Mouse (Mus musculus) lung, embryonic 14.5 days (tissue): Measurements from ENCODE around the gene Kcnk5. TPM values are rescaled to one million over a fixed set of nuclear protein-coding genes. Genes with fewer than 3 reads are reported as not detected.

Experiments used
- ATAC-seq: fragments of 200-750 bp; cut with Nextera tagmentation; 2 replicates; pipeline ENCODE4 v1.8.0; 2017; ENCODE audit warnings: mild to moderate bottlenecking, moderate TSS enrichment, moderate library complexity; ENCODE audit not compliant: insufficient read depth
- DNase-seq: peaks from one replicate; pipeline ENCODE4 v3.0.0-alpha.2; 2015
- H3K27ac ChIP-seq: fragments of 300-500 bp; sonication (generic); 2 replicates; pipeline ENCODE4 v1.5.1; 2014; ENCODE audit warnings: low read depth, mild to moderate bottlenecking, moderate library complexity
- H3K27me3 ChIP-seq: fragments of 300-500 bp; sonication (generic); 2 replicates; pipeline ENCODE4 v1.6.1; 2014; ENCODE audit warnings: low read length, control low read depth; ENCODE audit not compliant: insufficient read depth
- H3K36me3 ChIP-seq: fragments of 300-500 bp; sonication (generic); 2 replicates; pipeline ENCODE4 v1.6.1; 2014; ENCODE audit warnings: control low read depth; ENCODE audit not compliant: insufficient read depth
- H3K4me1 ChIP-seq: fragments of 300-500 bp; sonication (generic); 2 replicates; pipeline ENCODE4 v1.6.1; 2014; ENCODE audit warnings: antibody characterized with exemption, control low read depth; ENCODE audit not compliant: insufficient read depth
- H3K4me2 ChIP-seq: fragments of 300-500 bp; sonication (generic); 2 replicates; pipeline ENCODE4 v1.6.1; 2014; ENCODE audit warnings: mild to moderate bottlenecking
- H3K4me3 ChIP-seq: fragments of 300-500 bp; sonication (generic); 2 replicates; pipeline ENCODE4 v1.5.1; 2014; ENCODE audit warnings: low read depth, low read length
- H3K9ac ChIP-seq: fragments of 300-500 bp; sonication (generic); 2 replicates; pipeline ENCODE4 v1.6.1; 2014
- H3K9me3 ChIP-seq: fragments of 300-500 bp; sonication (generic); 2 replicates; pipeline ENCODE4 v1.6.1; 2016; ENCODE audit warnings: low read depth, low read length, control low read depth
- CTCF ChIP-seq: IDR thresholded peaks from 2 replicates; pipeline ENCODE4 v1.5.1; 2016; ENCODE audit warnings: antibody characterized with exemption, low read depth
- WGBS: fragments of 180-500 bp; shearing (Covaris S2); extraction: QIAGEN DNeasy Blood & Tissue Kit; methylation state at CpG from one replicate; pipeline ENCODE4 v1.1.7; 2014; 5-methylcytosine and 5-hydroxymethylcytosine counted together
- polyA plus RNA-seq: library from polyadenylated mRNA; unstranded; fragments of >200 nt; fragmentation: Nextera tagmentation; extraction: Ambion mirVana; gene quantifications from 2 replicates; pipeline ENCODE4 v1.2.1, GENCODE M21; 2014

The Kcnk5 gene
- polyA plus RNA-seq, 1 experiment from 2014 or later = 10.7 TPM

- DNase-seq (no peak), ATAC-seq (no peak)
- no peaks in the 10 kb centered on the region for H3K36me3 ChIP-seq
- H3K4me3 ChIP-seq = no peak overlapping the region
- WGBS = 46% methylated on average over 6 of the region's 6 CpGs
- H3K27me3 ChIP-seq = no peaks in the 10 kb centered on the region
- H3K4me1 ChIP-seq = no peaks in the 10 kb centered on the region
- no peak overlapping the region for H3K9ac ChIP-seq
- no peak overlapping the region for H3K4me2 ChIP-seq
- no peaks in the 10 kb centered on the region for H3K9me3 ChIP-seq
- H3K27ac ChIP-seq = no peak overlapping the region
- no peak for TF ChIP-seq CTCF
Observed at GRCm38 (mm10) chr14:20106271-20106670, 75.3 kb downstream of the Kcnk5 start.

GRCm38 (mm10) chr14:20103207-20103606 is 78.4 kb downstream of the Kcnk5 start:
- 28% methylated on average over 4 of the region's 4 CpGs for WGBS
- Histone ChIP-seq H3K4me2 (no peak overlapping the region), H3K27ac (no peak overlapping the region), H3K4me1 (no peaks in the 10 kb centered on the region), H3K27me3 (no peaks in the 10 kb centered on the region), H3K9me3 (no peaks in the 10 kb centered on the region), H3K4me3 (no peak overlapping the region), H3K9ac (no peak overlapping the region), H3K36me3 (no peaks in the 10 kb centered on the region)
- peak; percentile 55 for DNase-seq
- no peak for TF ChIP-seq CTCF
- no peak for ATAC-seq

- ATAC-seq = peak; percentile 54
- Histone ChIP-seq H3K9me3 (no peaks in the 10 kb centered on the region), H3K4me3 (no peak overlapping the region), H3K9ac (no peak overlapping the region), H3K27ac (no peak overlapping the region), H3K4me1 (no peaks in the 10 kb centered on the region), H3K36me3 (no peaks in the 10 kb centered on the region), H3K27me3 (0 out of 2 replicates have a peak, but pooled peaks cover under 1% of the 10 kb centered on the region), H3K4me2 (no peak overlapping the region)
- DNase-seq = peak; percentile 59
- TF ChIP-seq CTCF = no peak
- 23% methylated on average over 5 of the region's 5 CpGs for WGBS
Observed at GRCm38 (mm10) chr14:20098061-20098460, 83.5 kb downstream of the Kcnk5 start.

GRCm38 (mm10) chr14:20094942-20095341 is 86.7 kb downstream of the Kcnk5 start:
- H3K4me2 ChIP-seq = no peak overlapping the region
- 44% methylated on average over 5 of the region's 5 CpGs for WGBS
- no peak overlapping the region for H3K4me3 ChIP-seq
- peak; percentile 13 for DNase-seq
- H3K27ac ChIP-seq = no peak overlapping the region
- no peak for ATAC-seq
- H3K36me3 ChIP-seq = no peaks in the 10 kb centered on the region
- H3K27me3 ChIP-seq = 0 out of 2 replicates have a peak, but pooled peaks cover 3% of the 10 kb centered on the region
- no peaks in the 10 kb centered on the region for H3K4me1 ChIP-seq
- no peak for TF ChIP-seq CTCF
- H3K9ac ChIP-seq = no peak overlapping the region
- no peaks in the 10 kb centered on the region for H3K9me3 ChIP-seq

GRCm38 (mm10) chr14:20093493-20093892 is 88.1 kb downstream of the Kcnk5 start:
- H3K4me2 ChIP-seq = no peak overlapping the region
- H3K27ac ChIP-seq = no peak overlapping the region
- H3K9ac ChIP-seq = no peak overlapping the region
- no peak for ATAC-seq
- peak; percentile 90 for DNase-seq
- no peaks in the 10 kb centered on the region for H3K9me3 ChIP-seq
- H3K4me3 ChIP-seq = no peak overlapping the region
- no peak for TF ChIP-seq CTCF
- WGBS = 17% methylated on average over 7 of the region's 7 CpGs
- no peaks in the 10 kb centered on the region for H3K4me1 ChIP-seq
- H3K36me3 ChIP-seq = no peaks in the 10 kb centered on the region
- H3K27me3 ChIP-seq = 0 out of 2 replicates have a peak, but pooled peaks cover 3% of the 10 kb centered on the region

Other genes starting within 250 kb of the Kcnk5 start
- gene Gng2, start 204.2 kb downstream of the Kcnk5 start, polyA plus RNA-seq = 89.0 and 95.7 TPM in 2 replicates
- 12.7 and 13.5 TPM in 2 replicates for gene Saysd1, start 43.3 kb downstream of the Kcnk5 start, polyA plus RNA-seq
- gene Kcnk16, start 87.4 kb upstream of the Kcnk5 start, polyA plus RNA-seq = 2.6 and 3.0 TPM in 2 replicates
- 14.7 and 15.0 TPM in 2 replicates for gene Nudt13, start 112.9 kb upstream of the Kcnk5 start, polyA plus RNA-seq
- 56.8 and 60.6 TPM in 2 replicates for gene Ecd, start 166.3 kb upstream of the Kcnk5 start, polyA plus RNA-seq
- 42.8 and 44.4 TPM in 2 replicates for gene Fam149b, start 166.4 kb upstream of the Kcnk5 start, polyA plus RNA-seq
- 165 and 183 TPM in 2 replicates for gene Dnajc9, start 207.1 kb upstream of the Kcnk5 start, polyA plus RNA-seq
- gene Mrps16, start 211.8 kb upstream of the Kcnk5 start, polyA plus RNA-seq = 93.5 and 96.8 TPM in 2 replicates